Mouse (Mus musculus): ENCODE measurements around the gene Flrt1. TPM values are rescaled to one million over a fixed set of nuclear protein-coding genes. Genes with fewer than 3 reads are reported as not detected.

Gene Flrt1
- polyA plus RNA-seq, 1 experiment from 2014 or later: 12.0 TPM

- H3K9me3 ChIP-seq (replicated peaks; ENCODE audit: control insufficient read depth, low read length, poor library complexity, severe bottlenecking): no peaks in the 10 kb centered on the region
These were observed 20.7 kb upstream of the Flrt1 start for GRCm38 (mm10) chr19:7126209-7126608.

GRCm38 (mm10) chr19:7125526-7126156, 20.1 kb upstream of the Flrt1 start:
- Histone ChIP-seq H3K36me3 (ENCODE audit: control insufficient read depth, insufficient read depth, low read length) (no peaks in the 10 kb centered on the region), H3K9ac (ENCODE audit: low read depth, low read length) (no peak overlapping the region), H3K27ac (ENCODE audit: low read length) (no peak overlapping the region), H3K4me2 (ENCODE audit: low read length) (no peak overlapping the region), H3K4me3 (ENCODE audit: low read depth, low read length) (no peak overlapping the region), H3K27me3 (ENCODE audit: control insufficient read depth, insufficient read depth, low read depth, low read length) (no peaks in the 10 kb centered on the region), H3K4me1 (ENCODE audit: control insufficient read depth, insufficient read depth, low read length) (peaks cover 21% of the 10 kb centered on the region), H3K9me3 (replicated peaks; ENCODE audit: control insufficient read depth, low read length, poor library complexity, severe bottlenecking) (no peaks in the 10 kb centered on the region)
- WGBS: 91% methylated on average over 4 of the region's 4 CpGs
- ATAC-seq: no peak

More at GRCm38 (mm10) chr19:7126209-7126608, 20.7 kb upstream of the Flrt1 start:
- H3K4me1 ChIP-seq (ENCODE audit: control insufficient read depth, insufficient read depth, low read length): peaks cover 21% of the 10 kb centered on the region
- H3K4me3 ChIP-seq (ENCODE audit: low read depth, low read length): no peak overlapping the region
- no peaks in the 10 kb centered on the region for H3K27me3 ChIP-seq (ENCODE audit: control insufficient read depth, insufficient read depth, low read depth, low read length)
- no peak overlapping the region for H3K4me2 ChIP-seq (ENCODE audit: low read length)
- H3K27ac ChIP-seq (ENCODE audit: low read length): no peak overlapping the region
- H3K9ac ChIP-seq (ENCODE audit: low read depth, low read length): no peak overlapping the region
- WGBS: 93% methylated on average over 1 of the region's 1 CpGs
- ATAC-seq: no peak
- H3K36me3 ChIP-seq (ENCODE audit: control insufficient read depth, insufficient read depth, low read length): no peaks in the 10 kb centered on the region

- peaks cover 11% of the 10 kb centered on the region; the same call in 1 of the 2 replicates for H3K4me1 ChIP-seq (ENCODE audit: control insufficient read depth, insufficient read depth, low read length)
- H3K4me3 ChIP-seq (ENCODE audit: low read depth, low read length): no peak overlapping the region
- no peak overlapping the region for H3K4me2 ChIP-seq (ENCODE audit: low read length)
- H3K9me3 ChIP-seq (replicated peaks; ENCODE audit: control insufficient read depth, low read length, poor library complexity, severe bottlenecking): no peaks in the 10 kb centered on the region
- H3K27me3 ChIP-seq (ENCODE audit: control insufficient read depth, insufficient read depth, low read depth, low read length): no peaks in the 10 kb centered on the region
- WGBS: 28% methylated on average over 10 of the region's 10 CpGs
- no peaks in the 10 kb centered on the region for H3K36me3 ChIP-seq (ENCODE audit: control insufficient read depth, insufficient read depth, low read length)
- H3K27ac ChIP-seq (ENCODE audit: low read length): peak overlapping the region; percentile 63
- H3K9ac ChIP-seq (ENCODE audit: low read depth, low read length): peak overlapping the region; percentile 25; the same call in 1 of the 2 replicates
- 0 out of 2 replicates have a peak, but pooled peaks have one; percentile 39 for ATAC-seq
These were observed 17.3 kb upstream of the Flrt1 start for GRCm38 (mm10) chr19:7122698-7123306.

- Histone ChIP-seq H3K36me3 (ENCODE audit: control insufficient read depth, insufficient read depth, low read length) (no peaks in the 10 kb centered on the region), H3K27ac (ENCODE audit: low read length) (peak overlapping the region; percentile 63), H3K4me1 (ENCODE audit: control insufficient read depth, insufficient read depth, low read length) (peaks cover 11% of the 10 kb centered on the region; the same call in 1 of the 2 replicates), H3K4me3 (ENCODE audit: low read depth, low read length) (no peak overlapping the region), H3K4me2 (ENCODE audit: low read length) (no peak overlapping the region), H3K9me3 (replicated peaks; ENCODE audit: control insufficient read depth, low read length, poor library complexity, severe bottlenecking) (no peaks in the 10 kb centered on the region), H3K27me3 (ENCODE audit: control insufficient read depth, insufficient read depth, low read depth, low read length) (no peaks in the 10 kb centered on the region), H3K9ac (ENCODE audit: low read depth, low read length) (peak overlapping the region; percentile 25; the same call in 1 of the 2 replicates)
- 0 out of 2 replicates have a peak, but pooled peaks have one; percentile 41 for ATAC-seq
- 55% methylated on average over 4 of the region's 4 CpGs for WGBS
These were observed 16.7 kb upstream of the Flrt1 start for GRCm38 (mm10) chr19:7122277-7122676.

- Histone ChIP-seq H3K27ac (ENCODE audit: low read length) (no peak overlapping the region), H3K27me3 (ENCODE audit: control insufficient read depth, insufficient read depth, low read depth, low read length) (no peaks in the 10 kb centered on the region), H3K9ac (ENCODE audit: low read depth, low read length) (no peak overlapping the region), H3K9me3 (replicated peaks; ENCODE audit: control insufficient read depth, low read length, poor library complexity, severe bottlenecking) (no peaks in the 10 kb centered on the region), H3K36me3 (ENCODE audit: control insufficient read depth, insufficient read depth, low read length) (no peaks in the 10 kb centered on the region), H3K4me2 (ENCODE audit: low read length) (no peak overlapping the region), H3K4me3 (ENCODE audit: low read depth, low read length) (no peak overlapping the region), H3K4me1 (ENCODE audit: control insufficient read depth, insufficient read depth, low read length) (peaks cover 11% of the 10 kb centered on the region; the same call in 1 of the 2 replicates)
- ATAC-seq: no peak
- WGBS: 76% methylated on average over 11 of the region's 11 CpGs
These were observed 15.7 kb upstream of the Flrt1 start for GRCm38 (mm10) chr19:7121252-7121651.

GRCm38 (mm10) chr19:7117653-7118307, 12.3 kb upstream of the Flrt1 start:
- Histone ChIP-seq H3K4me1 (ENCODE audit: control insufficient read depth, insufficient read depth, low read length) (peaks cover 28% of the 10 kb centered on the region), H3K4me3 (ENCODE audit: low read depth, low read length) (no peak overlapping the region), H3K4me2 (ENCODE audit: low read length) (no peak overlapping the region), H3K27me3 (ENCODE audit: control insufficient read depth, insufficient read depth, low read depth, low read length) (no peaks in the 10 kb centered on the region), H3K9ac (ENCODE audit: low read depth, low read length) (no peak overlapping the region), H3K9me3 (replicated peaks; ENCODE audit: control insufficient read depth, low read length, poor library complexity, severe bottlenecking) (no peaks in the 10 kb centered on the region), H3K27ac (ENCODE audit: low read length) (no peak overlapping the region), H3K36me3 (ENCODE audit: control insufficient read depth, insufficient read depth, low read length) (no peaks in the 10 kb centered on the region)
- WGBS: 84% methylated on average over 8 of the region's 8 CpGs
- no peak for ATAC-seq

- Histone ChIP-seq H3K9ac (ENCODE audit: low read depth, low read length) (no peak overlapping the region), H3K4me3 (ENCODE audit: low read depth, low read length) (no peak overlapping the region), H3K4me2 (ENCODE audit: low read length) (no peak overlapping the region), H3K27ac (ENCODE audit: low read length) (no peak overlapping the region), H3K9me3 (replicated peaks; ENCODE audit: control insufficient read depth, low read length, poor library complexity, severe bottlenecking) (no peaks in the 10 kb centered on the region), H3K4me1 (ENCODE audit: control insufficient read depth, insufficient read depth, low read length) (peaks cover 27% of the 10 kb centered on the region), H3K27me3 (ENCODE audit: control insufficient read depth, insufficient read depth, low read depth, low read length) (no peaks in the 10 kb centered on the region), H3K36me3 (ENCODE audit: control insufficient read depth, insufficient read depth, low read length) (no peaks in the 10 kb centered on the region)
- 65% methylated on average over 4 of the region's 4 CpGs for WGBS
- ATAC-seq: no peak
These were observed 11.6 kb upstream of the Flrt1 start for GRCm38 (mm10) chr19:7117141-7117540.

GRCm38 (mm10) chr19:7116038-7116731, 10.7 kb upstream of the Flrt1 start:
- Histone ChIP-seq H3K4me1 (ENCODE audit: control insufficient read depth, insufficient read depth, low read length) (peaks cover 26% of the 10 kb centered on the region), H3K4me2 (ENCODE audit: low read length) (no peak overlapping the region), H3K4me3 (ENCODE audit: low read depth, low read length) (no peak overlapping the region), H3K27me3 (ENCODE audit: control insufficient read depth, insufficient read depth, low read depth, low read length) (no peaks in the 10 kb centered on the region), H3K9ac (ENCODE audit: low read depth, low read length) (no peak overlapping the region), H3K9me3 (replicated peaks; ENCODE audit: control insufficient read depth, low read length, poor library complexity, severe bottlenecking) (no peaks in the 10 kb centered on the region), H3K27ac (ENCODE audit: low read length) (no peak overlapping the region), H3K36me3 (ENCODE audit: control insufficient read depth, insufficient read depth, low read length) (no peaks in the 10 kb centered on the region)
- 65% methylated on average over 4 of the region's 4 CpGs for WGBS
- ATAC-seq: no peak

All from midbrain, embryonic 16.5 days (tissue).